Mouse (Mus musculus): Measurements from ENCODE around the gene Cplx1.

GRCm38 (mm10) chr5:108562483-108562882, 12.7 kb upstream of the Cplx1 start:
- no peak for TF ChIP-seq CTCF (conservative IDR thresholded peaks at IDR 0.05; ENCODE audit: low read length)
- TF ChIP-seq NANOG (IDR thresholded peaks at IDR 0.05; ENCODE audit: borderline replicate concordance, low read length): no peak

Data from E14TG2a.4 (cell line).